Mouse (Mus musculus): ENCODE results near the gene Ccdc169.

DNA sequence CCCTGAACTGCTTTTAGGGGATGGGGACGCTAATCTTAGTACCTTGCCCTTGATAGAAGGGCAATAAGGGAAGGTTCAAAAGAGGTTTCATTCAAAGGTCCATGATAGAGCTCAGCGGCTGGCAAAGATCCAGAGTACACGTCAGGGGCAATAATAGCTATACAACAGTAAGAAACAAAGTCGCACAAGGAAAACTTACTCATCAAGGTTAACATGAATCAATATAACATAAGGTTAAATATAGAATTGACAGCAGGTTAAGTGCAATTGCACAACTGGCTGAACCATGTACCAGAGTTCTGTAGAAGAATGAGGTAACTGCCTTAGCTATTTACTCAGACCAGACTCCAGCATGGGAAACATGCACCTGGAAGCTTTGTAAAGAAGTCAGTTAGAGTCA, 47.8 kb upstream of the Ccdc169 start:
- no peak for TF ChIP-seq USF1 (IDR thresholded peaks at IDR 0.05; ENCODE audit: low read depth)
- TF ChIP-seq CEBPB (IDR thresholded peaks at IDR 0.05; ENCODE audit: low read depth), result no peak
- TF ChIP-seq CTCF (IDR thresholded peaks at IDR 0.05; ENCODE audit: control insufficient read depth, insufficient read depth, insufficient read length), result no peak
- TF ChIP-seq MYOD1 (IDR thresholded peaks at IDR 0.05; ENCODE audit: control insufficient read depth, insufficient read length, low read depth), result no peak
- TF ChIP-seq MAX (IDR thresholded peaks at IDR 0.05), result no peak
- TF ChIP-seq FOSL1 (IDR thresholded peaks at IDR 0.05; ENCODE audit: insufficient read depth, low read length, poor library complexity, severe bottlenecking), result no peak

Data from C2C12 (cell line).